Mouse (Mus musculus) limb, embryonic 11.5 days (tissue): ENCODE results near the gene Fbf1. TPM values are rescaled to one million over a fixed set of nuclear protein-coding genes. Genes with fewer than 3 reads are reported as not detected.

Source experiments
- ATAC-seq: fragments of 200-750 bp; cut with Nextera tagmentation; 2 replicates; pipeline ENCODE4 v1.8.0; 2017; ENCODE audit warnings: low read depth; ENCODE audit not compliant: insufficient number of reproducible peaks, low FRiP score, low TSS enrichment
- DNase-seq: peaks from one replicate; pipeline ENCODE4 v3.0.0-alpha.2; 2015; ENCODE audit warnings: low spot score
- H3K27ac ChIP-seq: fragments of 300-500 bp; sonication (generic); replicated peaks from 2 replicates; pipeline ENCODE4 v1.5.1; 2014; ENCODE audit warnings: low read depth, mild to moderate bottlenecking, low read length
- H3K27me3 ChIP-seq: fragments of 300-500 bp; sonication (generic); 2 replicates; pipeline ENCODE4 v1.6.1; 2014; ENCODE audit warnings: mild to moderate bottlenecking, low read length, mixed read lengths; ENCODE audit not compliant: control insufficient read depth, insufficient read depth
- H3K36me3 ChIP-seq: fragments of 300-500 bp; sonication (generic); 2 replicates; pipeline ENCODE4 v1.6.1; 2014; ENCODE audit warnings: mild to moderate bottlenecking, low read length, moderate library complexity, mixed read lengths; ENCODE audit not compliant: control insufficient read depth, insufficient read depth
- H3K4me1 ChIP-seq: fragments of 300-500 bp; sonication (generic); 2 replicates; pipeline ENCODE4 v1.6.1; 2014; ENCODE audit warnings: low read length, mixed read lengths; ENCODE audit not compliant: control insufficient read depth, insufficient read depth
- H3K4me2 ChIP-seq: fragments of 300-500 bp; sonication (generic); 2 replicates; pipeline ENCODE4 v1.6.1; 2014; ENCODE audit warnings: low read depth, mild to moderate bottlenecking, moderate library complexity; ENCODE audit not compliant: severe bottlenecking
- H3K4me3 ChIP-seq: fragments of 300-500 bp; sonication (generic); 2 replicates; pipeline ENCODE4 v1.5.1; 2014; ENCODE audit warnings: low read depth, low read length
- H3K9ac ChIP-seq: fragments of 300-500 bp; sonication (generic); 2 replicates; pipeline ENCODE4 v1.6.1; 2014; ENCODE audit warnings: mild to moderate bottlenecking, low read length
- H3K9me3 ChIP-seq: fragments of 300-500 bp; sonication (generic); 2 replicates; pipeline ENCODE4 v1.6.1; 2016; ENCODE audit warnings: low read length; ENCODE audit not compliant: control insufficient read depth
- WGBS: fragments of 180-500 bp; shearing (Covaris S2); extraction: QIAGEN DNeasy Blood & Tissue Kit; methylation state at CpG from one replicate; pipeline ENCODE4 v1.1.7; 2014; 5-methylcytosine and 5-hydroxymethylcytosine counted together
- polyA plus RNA-seq: library from polyadenylated mRNA; unstranded; fragments of >200 nt; fragmentation: Nextera tagmentation; extraction: Ambion mirVana; gene quantifications from 2 replicates; pipeline ENCODE4 v1.2.1, GENCODE M21; 2014

Gene Fbf1
- polyA plus RNA-seq, 1 experiment from 2014 or later, result 28.2 TPM

DNA sequence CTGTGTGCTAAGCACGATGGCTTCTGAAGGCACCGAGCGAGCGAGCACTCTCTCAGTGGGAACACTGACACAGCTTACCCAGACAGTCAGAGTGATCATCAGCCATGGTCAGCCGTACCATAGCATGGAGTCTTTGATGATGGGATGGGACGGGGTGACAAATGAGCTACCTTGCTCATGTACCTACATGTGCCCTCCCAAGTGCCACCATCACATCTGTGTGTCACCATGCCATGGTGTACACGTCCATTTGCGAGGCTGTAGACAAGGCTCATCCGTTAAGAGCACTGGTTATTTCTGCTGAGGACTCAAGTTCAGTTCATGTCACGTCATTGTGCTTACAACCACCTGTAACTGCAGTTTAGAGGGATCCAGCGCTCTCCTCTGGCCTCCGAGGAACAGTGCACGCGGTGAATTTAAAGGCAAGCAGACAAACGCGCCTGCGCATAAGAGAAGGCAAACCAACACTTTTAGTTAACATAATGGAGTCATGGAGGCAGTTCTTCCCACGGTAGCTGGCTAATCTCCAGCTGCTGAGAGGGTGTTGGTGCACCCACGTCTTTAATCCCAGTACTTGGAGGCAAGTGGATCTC, 56.3 kb downstream of the Fbf1 start:
- 81% methylated on average over 19 of the region's 19 CpGs for WGBS
- H3K9me3 ChIP-seq, result no peaks in the 10 kb centered on the region
- DNase-seq, result no peak
- H3K4me2 ChIP-seq, result no peak overlapping the region
- no peak for ATAC-seq
- H3K36me3 ChIP-seq, result no peaks in the 10 kb centered on the region
- H3K27ac ChIP-seq, result no peak overlapping the region
- peaks cover 25% of the 10 kb centered on the region for H3K4me1 ChIP-seq
- H3K27me3 ChIP-seq, result peaks cover 52% of the 10 kb centered on the region
- no peak overlapping the region for H3K4me3 ChIP-seq
- H3K9ac ChIP-seq, result no peak overlapping the region

GRCm38 (mm10) chr11:116111067-116111466, 56.9 kb downstream of the Fbf1 start:
- Histone ChIP-seq H3K27ac (no peak overlapping the region), H3K9ac (no peak overlapping the region), H3K27me3 (peaks cover 54% of the 10 kb centered on the region), H3K4me3 (no peak overlapping the region), H3K9me3 (no peaks in the 10 kb centered on the region), H3K4me1 (peaks cover 29% of the 10 kb centered on the region), H3K4me2 (no peak overlapping the region), H3K36me3 (no peaks in the 10 kb centered on the region)
- DNase-seq (no peak), ATAC-seq (no peak)
- 78% methylated on average over 4 of the region's 4 CpGs for WGBS

DNA sequence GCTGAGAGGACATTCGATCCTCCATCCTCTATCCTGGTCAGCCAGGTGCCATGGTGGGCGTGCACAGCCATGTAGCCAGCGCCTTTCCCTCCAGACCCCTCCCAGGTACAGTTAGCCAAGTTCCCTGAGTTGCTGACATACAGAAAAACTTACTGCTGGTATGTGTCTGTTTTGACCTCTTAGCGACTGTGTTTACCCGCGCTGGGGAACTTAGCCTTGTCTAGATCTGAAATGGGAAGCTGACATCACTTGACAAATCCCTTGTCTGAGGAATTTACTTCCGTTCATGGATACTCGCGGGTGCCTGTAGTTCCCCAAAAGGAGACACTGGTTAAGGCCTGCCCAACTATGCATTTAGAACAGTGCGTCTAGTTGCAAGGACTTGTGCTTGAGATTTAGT, 57.4 kb downstream of the Fbf1 start:
- H3K36me3 ChIP-seq, result no peaks in the 10 kb centered on the region
- peak overlapping the region; percentile 45; the same call in 1 of the 2 replicates for H3K9ac ChIP-seq
- 34% methylated on average over 10 of the region's 10 CpGs for WGBS
- H3K9me3 ChIP-seq, result no peaks in the 10 kb centered on the region
- DNase-seq (no peak), ATAC-seq (no peak)
- H3K4me1 ChIP-seq, result peaks cover 31% of the 10 kb centered on the region
- peak overlapping the region; percentile 34 for H3K4me2 ChIP-seq
- H3K27me3 ChIP-seq, result peaks cover 59% of the 10 kb centered on the region
- H3K27ac ChIP-seq, result no peak overlapping the region
- peak overlapping the region; percentile 30 for H3K4me3 ChIP-seq

DNA sequence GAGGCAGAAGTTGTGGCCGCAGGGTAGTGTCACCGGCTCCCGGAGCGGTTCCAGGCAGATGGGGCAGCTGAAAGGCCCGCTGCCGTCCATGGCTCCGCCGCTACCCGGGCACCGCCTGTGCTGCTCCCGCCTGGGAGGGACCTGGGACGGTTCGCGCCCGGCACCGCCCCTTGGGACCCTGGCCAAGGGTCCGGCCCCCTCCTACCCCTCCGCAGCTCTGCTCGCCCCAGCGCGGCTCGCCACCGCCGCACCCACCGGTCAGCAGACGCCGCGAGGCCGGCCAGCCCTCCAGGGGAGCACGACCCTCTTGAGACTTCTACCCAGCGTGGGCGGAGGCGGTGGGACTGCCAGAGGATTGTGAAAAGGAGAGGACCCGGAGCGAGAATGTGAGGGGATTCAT, 57.8 kb downstream of the Fbf1 start:
- Histone ChIP-seq H3K27ac (no peak overlapping the region), H3K4me2 (peak overlapping the region; percentile 34), H3K4me1 (peaks cover 31% of the 10 kb centered on the region), H3K4me3 (peak overlapping the region; percentile 30), H3K27me3 (peaks cover 60% of the 10 kb centered on the region), H3K9ac (peak overlapping the region; percentile 45; the same call in 1 of the 2 replicates), H3K9me3 (no peaks in the 10 kb centered on the region), H3K36me3 (no peaks in the 10 kb centered on the region)
- 2% methylated on average over 35 of the region's 35 CpGs for WGBS
- DNase-seq, result no peak
- ATAC-seq, result no peak

DNA sequence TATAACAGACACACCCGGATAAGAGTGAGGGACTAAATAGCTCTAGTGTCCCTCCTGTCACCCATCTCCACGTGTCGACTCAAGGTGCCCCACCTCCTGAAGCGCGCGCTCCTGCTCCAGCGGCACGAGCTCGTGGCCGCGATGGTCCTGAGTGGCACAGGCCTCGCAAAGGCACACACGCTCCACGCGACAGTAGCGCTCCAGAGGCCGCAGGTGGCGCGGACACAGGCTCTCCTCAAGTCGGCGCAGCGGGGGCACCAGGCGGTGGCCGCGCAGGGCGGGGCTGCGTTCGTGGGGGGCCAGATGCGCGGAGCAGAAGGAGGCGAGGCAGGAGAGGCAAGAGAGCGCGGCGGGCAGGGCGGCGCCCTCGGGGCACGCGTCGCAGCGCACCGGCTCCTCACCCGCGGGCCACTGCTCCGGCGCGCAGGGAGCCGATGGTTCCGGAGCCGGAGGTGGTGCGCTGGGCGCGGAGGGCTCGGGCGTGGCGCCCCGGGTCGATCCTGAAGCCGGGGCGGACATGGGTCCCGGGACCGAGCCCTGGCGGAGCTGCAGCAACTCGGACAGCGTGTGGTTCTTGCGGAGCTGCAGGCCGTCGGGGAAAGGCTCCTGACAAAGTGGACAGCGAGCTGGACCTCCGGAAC, 58.4 kb downstream of the Fbf1 start:
- Histone ChIP-seq H3K4me2 (peak overlapping the region; percentile 34), H3K27ac (no peak overlapping the region), H3K4me1 (peaks cover 31% of the 10 kb centered on the region), H3K27me3 (peaks cover 60% of the 10 kb centered on the region), H3K9ac (peak overlapping the region; percentile 45), H3K4me3 (peak overlapping the region; percentile 30), H3K36me3 (no peaks in the 10 kb centered on the region), H3K9me3 (no peaks in the 10 kb centered on the region)
- DNase-seq (no peak), ATAC-seq (no peak)
- WGBS, result 3% methylated on average over 70 of the region's 70 CpGs

GRCm38 (mm10) chr11:116108464-116109137, 59.4 kb downstream of the Fbf1 start:
- H3K4me2 ChIP-seq, result no peak overlapping the region
- no peak for ATAC-seq
- H3K27me3 ChIP-seq, result peaks cover 60% of the 10 kb centered on the region
- DNase-seq, result no peak
- H3K4me3 ChIP-seq, result no peak overlapping the region
- H3K9ac ChIP-seq, result no peak overlapping the region
- no peak overlapping the region for H3K27ac ChIP-seq
- H3K36me3 ChIP-seq, result no peaks in the 10 kb centered on the region
- WGBS, result 7% methylated on average over 23 of the region's 23 CpGs
- peaks cover 36% of the 10 kb centered on the region for H3K4me1 ChIP-seq
- H3K9me3 ChIP-seq, result no peaks in the 10 kb centered on the region

- Histone ChIP-seq H3K9me3 (no peaks in the 10 kb centered on the region), H3K4me2 (peak overlapping the region; percentile 20), H3K4me1 (peaks cover 37% of the 10 kb centered on the region), H3K36me3 (no peaks in the 10 kb centered on the region), H3K27me3 (peaks cover 60% of the 10 kb centered on the region), H3K9ac (no peak overlapping the region), H3K27ac (no peak overlapping the region), H3K4me3 (no peak overlapping the region)
- WGBS, result 9% methylated on average over 19 of the region's 19 CpGs
- DNase-seq (peak; percentile 38), ATAC-seq (no peak)
Measured at GRCm38 (mm10) chr11:116107777-116108285, 60.1 kb downstream of the Fbf1 start.

DNA sequence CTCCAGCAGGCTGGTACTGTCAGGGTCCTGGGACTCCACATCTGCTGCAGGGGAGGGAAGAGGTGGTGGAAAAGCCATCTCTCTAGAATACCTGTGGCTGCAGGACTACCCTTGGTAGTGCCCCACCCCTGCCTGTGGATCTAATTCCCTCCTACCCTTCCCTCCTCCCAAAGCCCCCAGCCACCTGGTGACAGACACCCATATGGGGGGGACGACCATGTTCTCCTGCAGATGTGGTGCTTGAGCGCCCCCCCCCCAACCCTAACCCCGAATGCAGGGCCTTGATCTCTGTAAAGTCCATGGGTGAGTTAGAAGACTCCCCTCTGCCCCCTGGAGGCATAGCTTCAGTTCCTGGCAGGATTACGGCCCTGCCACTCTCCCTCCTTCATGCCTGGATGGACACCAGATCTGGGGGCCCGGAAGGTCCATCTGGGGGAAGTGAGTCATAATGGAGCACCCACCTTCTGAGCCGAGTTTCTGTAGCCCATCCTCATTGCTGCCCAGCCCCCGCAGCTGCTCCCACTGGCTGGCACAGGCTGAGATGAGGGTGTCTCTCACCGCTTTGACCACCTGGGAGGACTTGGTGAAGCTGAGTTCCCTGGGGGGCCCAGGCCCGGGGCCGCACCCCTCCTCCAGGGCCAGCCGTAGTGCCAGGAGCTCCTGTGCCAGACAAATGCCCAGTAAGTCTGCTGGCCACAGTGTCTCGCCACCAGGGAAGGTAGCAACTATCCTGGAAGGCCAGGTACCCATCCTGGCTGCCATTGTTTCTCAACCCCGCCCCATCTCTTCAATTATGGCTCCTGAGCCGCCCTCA, 60.8 kb downstream of the Fbf1 start:
- H3K27me3 ChIP-seq, result peaks cover 60% of the 10 kb centered on the region
- no peak overlapping the region for H3K27ac ChIP-seq
- no peak overlapping the region for H3K9ac ChIP-seq
- no peaks in the 10 kb centered on the region for H3K9me3 ChIP-seq
- peaks cover 37% of the 10 kb centered on the region for H3K4me1 ChIP-seq
- H3K36me3 ChIP-seq, result no peaks in the 10 kb centered on the region
- H3K4me2 ChIP-seq, result peak overlapping the region; percentile 20; the same call in 1 of the 2 replicates
- DNase-seq, result no peak
- no peak for ATAC-seq
- no peak overlapping the region for H3K4me3 ChIP-seq
- 31% methylated on average over 14 of the region's 14 CpGs for WGBS
